Mouse (Mus musculus) MEL (cell line): Measurements from ENCODE around the gene Swsap1.
A peak's percentile ranks its signal among the peaks of the same experiment; 100 is the strongest.

Experiments used
- CTCF ChIP-seq, 3 experiments: IDR thresholded peaks in 2 of 3; conservative IDR thresholded peaks in 1 of 3; 2 replicates each; pipeline ENCODE4 v1.5.1; 2011 to 2012; ENCODE audit warnings: low read length in 3 of 3, low read depth in 2 of 3, mild to moderate bottlenecking in 2 of 3, improper control_type of control experiment in 1 of 3, inconsistent platforms in 1 of 3, mixed read lengths in 1 of 3, moderate library complexity in 1 of 3; ENCODE audit not compliant: control insufficient read depth in 1 of 3, insufficient read depth in 1 of 3, poor library complexity in 1 of 3, severe bottlenecking in 1 of 3
- EP300 ChIP-seq, 2 experiments: IDR thresholded peaks; 2 replicates each; pipeline ENCODE4 v1.6.1; 2011; ENCODE audit warnings: improper control_type of control experiment in 2 of 2, low read length in 2 of 2, low read depth in 1 of 2, mild to moderate bottlenecking in 1 of 2
- MAX ChIP-seq: IDR thresholded peaks from 2 replicates; pipeline ENCODE4 v1.6.1; 2011; ENCODE audit warnings: low read length, improper control_type of control experiment
- RCOR1 ChIP-seq: IDR thresholded peaks from 2 replicates; pipeline ENCODE4 v1.6.1; 2012; ENCODE audit warnings: low read depth, mild to moderate bottlenecking, inconsistent platforms, low read length, improper control_type of control experiment

DNA sequence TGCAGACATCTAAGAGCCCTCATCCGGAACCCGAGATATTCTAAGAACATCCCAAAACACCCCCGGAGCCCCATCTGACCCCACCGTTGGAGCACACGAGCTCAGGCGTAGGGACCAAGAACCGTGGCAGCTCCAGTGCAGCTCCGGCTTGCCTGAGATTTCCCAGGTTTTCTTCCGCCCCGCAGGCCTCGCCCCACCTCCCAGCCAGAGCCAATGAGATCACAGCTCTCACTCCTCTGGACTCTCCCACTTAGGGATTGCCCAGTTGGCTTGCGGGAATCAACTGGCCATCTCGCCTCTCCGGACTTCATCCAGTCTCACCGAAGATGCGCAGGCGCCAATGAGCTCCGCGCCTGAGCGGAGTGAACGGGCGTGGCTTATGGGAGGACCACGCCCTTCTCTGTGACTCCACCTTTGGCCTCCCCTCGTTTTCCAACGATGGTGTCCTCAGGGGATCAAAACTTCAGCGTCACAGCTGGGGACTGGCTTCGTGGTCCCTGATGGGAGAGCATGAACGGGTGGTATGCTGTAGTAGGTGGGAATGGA lies 28.3 kb upstream of the Swsap1 start, which contains the start of the genes Ccdc159 and Tmem205:
- no peak for TF ChIP-seq CTCF (IDR thresholded peaks at IDR 0.05 in 2 of 3, conservative IDR thresholded peaks at IDR 0.05 in 1 of 3; ENCODE audit: control insufficient read depth in 1 of 3, insufficient read depth in 1 of 3, low read depth in 2 of 3, low read length in 3 of 3, poor library complexity in 1 of 3, severe bottlenecking in 1 of 3)
- peak in 1 of 2 experiments; percentile 38; a peak in 3 of 4 replicates for TF ChIP-seq EP300 (IDR thresholded peaks at IDR 0.05; ENCODE audit: low read depth in 1 of 2, low read length in 2 of 2)
- TF ChIP-seq RCOR1: no peak; the same call in 1 of the 2 replicates
- TF ChIP-seq MAX: peak; percentile 60; the same call in 1 of the 2 replicates
